Mouse (Mus musculus) liver, embryonic 14.5 days (tissue): ENCODE measurements at regions not wholly inside any gene's neighbourhood (a gene's known extent, or its start where the extent isn't known, plus 50 kb on each side); places are given as distances from the start of the nearest gene placed in this dataset.

Source experiments
- CTCF ChIP-seq: IDR thresholded peaks from 2 replicates; pipeline ENCODE4 v1.5.1; 2016; ENCODE audit warnings: antibody characterized with exemption, low read depth, control low read depth
- EP300 ChIP-seq: IDR thresholded peaks from 2 replicates; pipeline ENCODE4 v1.6.1; 2016; ENCODE audit warnings: antibody characterized with exemption, low read depth

DNA sequence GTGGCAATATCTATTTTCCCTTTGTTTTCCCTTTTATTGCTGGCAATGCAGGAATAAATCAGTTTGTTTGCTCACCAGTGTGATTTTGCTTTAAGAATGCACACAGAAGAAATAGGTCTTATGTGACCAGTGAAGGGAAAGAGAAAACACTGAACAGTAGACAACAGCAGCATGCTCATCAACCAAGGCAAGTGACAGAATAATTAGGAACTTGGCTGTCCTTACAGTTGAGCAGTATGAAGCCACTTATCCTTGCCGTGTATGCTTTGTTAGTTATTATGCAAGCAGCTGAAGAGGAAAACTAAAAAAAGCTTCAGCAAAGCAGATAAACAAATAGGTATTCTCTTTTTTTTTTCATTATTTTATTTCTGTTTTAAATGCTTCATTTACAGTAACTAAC lies 237.6 kb upstream of the Sphkap start:
- TF ChIP-seq CTCF (no peak), EP300 (no peak)
